Mouse (Mus musculus): ENCODE data around the gene Rbm18. TPM values are rescaled to one million over a fixed set of nuclear protein-coding genes. Genes with fewer than 3 reads are reported as not detected.
"Not testable (repeated sequence)": the region's sequence is repeated elsewhere in the genome, so short reads cannot be mapped to it uniquely, and the experiment has no call there.

Gene Rbm18
- total RNA-seq (2021): 10 to 100 TPM; 27.2 to 29.2 TPM
- long read RNA-seq, experiment 1, transcript Rbm18-201 (6 exons, 2,617 nt): major isoform, 27 of 34 reads
- long read RNA-seq, experiment 1, partial matches to known transcripts: 2 of 34 reads
- long read RNA-seq, experiment 1, other reads (novel, unspliced or antisense): 3 of 34 reads
- long read RNA-seq, experiment 2, transcript Rbm18-201 (6 exons, 2,617 nt): major isoform, 41 of 46 reads
- long read RNA-seq, experiment 2, partial matches to known transcripts: 0 of 46 reads
- long read RNA-seq, experiment 2, other reads (novel, unspliced or antisense): 3 of 46 reads

- DNase-seq: peak; percentile 90
Measured at GRCm38 (mm10) chr2:36136300-36136941, at the start of gene Rbm18, which contains the start of gene Mrrf. Gene Rbm18, minus strand, starts transcription at chr2:36136773. Gene Mrrf, plus strand, starts transcription at chr2:36136389.

- no peak for DNase-seq
Measured at GRCm38 (mm10) chr2:36184876-36185275, 48.3 kb upstream of the Rbm18 start.

- no peak for DNase-seq
Measured at GRCm38 (mm10) chr2:36184192-36184591, 47.6 kb upstream of the Rbm18 start.

- DNase-seq: no peak
Measured at GRCm38 (mm10) chr2:36183278-36183677, 46.7 kb upstream of the Rbm18 start.

GRCm38 (mm10) chr2:36181587-36182368 lies 45.2 kb upstream of the Rbm18 start:
- not testable (repeated sequence) for DNase-seq

- no peak for DNase-seq
Measured at GRCm38 (mm10) chr2:36179487-36179886, 42.9 kb upstream of the Rbm18 start.

GRCm38 (mm10) chr2:36172574-36172973 lies 36.0 kb upstream of the Rbm18 start:
- DNase-seq: no peak

GRCm38 (mm10) chr2:36172136-36172535 lies 35.6 kb upstream of the Rbm18 start:
- no peak for DNase-seq

GRCm38 (mm10) chr2:36169176-36169575 lies 32.6 kb upstream of the Rbm18 start:
- DNase-seq: no peak

GRCm38 (mm10) chr2:36167990-36168618 lies 31.5 kb upstream of the Rbm18 start:
- no peak for DNase-seq

- no peak for DNase-seq
Measured at GRCm38 (mm10) chr2:36159336-36159735, 22.8 kb upstream of the Rbm18 start.

- no peak for DNase-seq
Measured at GRCm38 (mm10) chr2:36157461-36157860, 20.9 kb upstream of the Rbm18 start.

GRCm38 (mm10) chr2:36152401-36152800 lies 15.8 kb upstream of the Rbm18 start:
- DNase-seq: not testable (repeated sequence)

- DNase-seq: no peak
Measured at GRCm38 (mm10) chr2:36148876-36149365, 12.3 kb upstream of the Rbm18 start.

- no peak for DNase-seq
Measured at GRCm38 (mm10) chr2:36139096-36139495, 2.5 kb upstream of the Rbm18 start.

- no peak for DNase-seq
Measured at GRCm38 (mm10) chr2:36135887-36136286, 686 bp downstream of the Rbm18 start.

GRCm38 (mm10) chr2:36129051-36129450 lies 7.5 kb downstream of the Rbm18 start:
- DNase-seq: no peak

- no peak for DNase-seq
Measured at GRCm38 (mm10) chr2:36127973-36128372, 8.6 kb downstream of the Rbm18 start.

GRCm38 (mm10) chr2:36126795-36127429 lies 9.7 kb downstream of the Rbm18 start:
- no peak for DNase-seq

GRCm38 (mm10) chr2:36112632-36113031 lies 23.9 kb downstream of the Rbm18 start:
- DNase-seq: no peak

- no peak for DNase-seq
Measured at GRCm38 (mm10) chr2:36108615-36109014, 28.0 kb downstream of the Rbm18 start.

All from gastrocnemius, postnatal 25 days (tissue).